Mouse (Mus musculus) hindbrain, embryonic 11.5 days (tissue): ENCODE measurements around the gene Morf4l1. TPM values are rescaled to one million over a fixed set of nuclear protein-coding genes. Genes with fewer than 3 reads are reported as not detected.

ENCODE experiments used
- ATAC-seq: fragments of 200-750 bp; cut with Nextera tagmentation; 2 replicates; pipeline ENCODE4 v1.8.0; 2017; ENCODE audit warnings: mild to moderate bottlenecking, moderate TSS enrichment, moderate library complexity; ENCODE audit not compliant: low FRiP score
- DNase-seq: peaks from one replicate; pipeline ENCODE4 v3.0.0-alpha.2; 2015; ENCODE audit warnings: low spot score
- H3K27ac ChIP-seq: fragments of 300-500 bp; sonication (generic); 2 replicates; pipeline ENCODE4 v1.5.1; 2014; ENCODE audit warnings: mild to moderate bottlenecking, low read depth, low read length
- H3K27me3 ChIP-seq: fragments of 300-500 bp; sonication (generic); 2 replicates; pipeline ENCODE4 v1.6.1; 2014; ENCODE audit warnings: mild to moderate bottlenecking, low read length, moderate library complexity, mixed read lengths; ENCODE audit not compliant: control insufficient read depth, insufficient read depth
- H3K36me3 ChIP-seq: fragments of 300-500 bp; sonication (generic); 2 replicates; pipeline ENCODE4 v1.6.1; 2014; ENCODE audit warnings: mild to moderate bottlenecking, low read length, moderate library complexity, mixed read lengths; ENCODE audit not compliant: control insufficient read depth, insufficient read depth
- H3K4me1 ChIP-seq: fragments of 300-500 bp; sonication (generic); replicated peaks from 2 replicates; pipeline ENCODE4 v1.6.1; 2014; ENCODE audit warnings: low read length, mixed read lengths; ENCODE audit not compliant: control insufficient read depth, insufficient read depth
- H3K4me2 ChIP-seq: fragments of 300-500 bp; sonication (generic); replicated peaks from 2 replicates; pipeline ENCODE4 v1.6.1; 2014; ENCODE audit warnings: mild to moderate bottlenecking, low read depth, low read length
- H3K4me3 ChIP-seq: fragments of 300-500 bp; sonication (generic); 2 replicates; pipeline ENCODE4 v1.5.1; 2014; ENCODE audit warnings: low read depth, low read length
- H3K9ac ChIP-seq: fragments of 300-500 bp; sonication (generic); 2 replicates; pipeline ENCODE4 v1.6.1; 2014; ENCODE audit warnings: low read depth, low read length
- H3K9me3 ChIP-seq: fragments of 300-500 bp; sonication (generic); 2 replicates; pipeline ENCODE4 v1.6.1; 2016; ENCODE audit warnings: low read length; ENCODE audit not compliant: control insufficient read depth
- WGBS: fragments of 180-500 bp; shearing (Covaris S2); extraction: QIAGEN DNeasy Blood & Tissue Kit; methylation state at CpG from one replicate; pipeline ENCODE4 v1.1.7; 2014; 5-methylcytosine and 5-hydroxymethylcytosine counted together
- polyA plus RNA-seq: library from polyadenylated mRNA; unstranded; fragments of >200 nt; fragmentation: Nextera tagmentation; extraction: Ambion mirVana; gene quantifications from 2 replicates; pipeline ENCODE4 v1.2.1, GENCODE M21; 2014

Morf4l1 gene
- polyA plus RNA-seq: 533 and 557 TPM in 2 replicates

DNA sequence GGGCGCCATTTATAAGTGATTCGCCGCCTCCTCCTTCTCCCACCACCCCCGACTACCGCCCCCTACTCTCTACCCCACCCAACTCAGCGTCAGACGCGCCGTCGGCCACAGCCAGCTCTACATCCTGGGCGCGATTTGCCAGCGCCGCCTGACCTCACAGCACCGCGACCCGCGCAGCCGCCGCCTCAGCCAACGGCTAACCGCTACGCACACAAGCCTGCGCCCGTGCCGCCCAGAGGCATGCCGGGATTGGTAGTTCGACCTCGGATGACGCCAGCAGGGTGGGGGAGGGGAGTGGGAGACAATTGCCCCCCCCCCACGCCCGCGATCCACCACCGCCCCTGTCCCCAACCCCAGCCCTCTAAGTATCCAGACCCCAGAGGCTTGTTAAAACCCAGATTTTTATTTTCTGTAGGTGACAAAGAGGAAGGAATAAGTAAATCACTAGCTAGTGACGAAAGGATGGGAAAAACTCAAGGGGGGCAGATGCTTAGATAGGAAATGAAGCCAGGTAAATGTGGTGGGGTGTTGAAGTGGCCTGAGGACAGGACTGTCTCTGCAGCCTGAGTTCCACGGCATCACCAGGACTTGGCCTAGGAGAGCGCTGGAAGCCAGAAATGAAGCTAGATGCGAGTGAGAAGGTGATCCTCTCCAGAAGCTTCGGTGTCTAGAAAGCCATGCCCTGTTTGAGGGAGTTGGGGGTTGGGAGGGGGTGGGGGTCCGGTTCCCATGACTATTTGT is at the start of gene Morf4l1:
Morf4l1 (minus strand) TSS at position 208 of the 741 bp plus-strand sequence.
- Histone ChIP-seq H3K27me3 (no peaks in the 10 kb centered on the region), H3K9me3 (no peaks in the 10 kb centered on the region), H3K4me1 (no peaks in the 10 kb centered on the region), H3K4me3 (peak within 1 kb of the TSS; percentile 94), H3K36me3 (no peaks in the 10 kb centered on the region), H3K4me2 (peak within 1 kb of the TSS; percentile 72), H3K27ac (peak within 1 kb of the TSS; percentile 93), H3K9ac (peak within 1 kb of the TSS; percentile 99)
- DNase-seq (peak; percentile 95), ATAC-seq (peak; percentile 98)
- WGBS: 1% methylated on average over 39 of the region's 40 CpGs

- Histone ChIP-seq H3K27ac (peak overlapping the region; percentile 54; the same call in 1 of the 2 replicates), H3K4me1 (0 out of 2 replicates have a peak, but pooled peaks cover 2% of the 10 kb centered on the region), H3K4me3 (peak overlapping the region; percentile 69), H3K36me3 (no peaks in the 10 kb centered on the region), H3K4me2 (peak overlapping the region; percentile 89), H3K9ac (peak overlapping the region; percentile 77), H3K27me3 (no peaks in the 10 kb centered on the region), H3K9me3 (no peaks in the 10 kb centered on the region)
- WGBS: under 1% methylated on average over 18 of the region's 18 CpGs
- DNase-seq (peak; percentile 68), ATAC-seq (peak; percentile 56)
These were observed 49.1 kb upstream of the Morf4l1 start for GRCm38 (mm10) chr9:90163749-90164095.

DNA sequence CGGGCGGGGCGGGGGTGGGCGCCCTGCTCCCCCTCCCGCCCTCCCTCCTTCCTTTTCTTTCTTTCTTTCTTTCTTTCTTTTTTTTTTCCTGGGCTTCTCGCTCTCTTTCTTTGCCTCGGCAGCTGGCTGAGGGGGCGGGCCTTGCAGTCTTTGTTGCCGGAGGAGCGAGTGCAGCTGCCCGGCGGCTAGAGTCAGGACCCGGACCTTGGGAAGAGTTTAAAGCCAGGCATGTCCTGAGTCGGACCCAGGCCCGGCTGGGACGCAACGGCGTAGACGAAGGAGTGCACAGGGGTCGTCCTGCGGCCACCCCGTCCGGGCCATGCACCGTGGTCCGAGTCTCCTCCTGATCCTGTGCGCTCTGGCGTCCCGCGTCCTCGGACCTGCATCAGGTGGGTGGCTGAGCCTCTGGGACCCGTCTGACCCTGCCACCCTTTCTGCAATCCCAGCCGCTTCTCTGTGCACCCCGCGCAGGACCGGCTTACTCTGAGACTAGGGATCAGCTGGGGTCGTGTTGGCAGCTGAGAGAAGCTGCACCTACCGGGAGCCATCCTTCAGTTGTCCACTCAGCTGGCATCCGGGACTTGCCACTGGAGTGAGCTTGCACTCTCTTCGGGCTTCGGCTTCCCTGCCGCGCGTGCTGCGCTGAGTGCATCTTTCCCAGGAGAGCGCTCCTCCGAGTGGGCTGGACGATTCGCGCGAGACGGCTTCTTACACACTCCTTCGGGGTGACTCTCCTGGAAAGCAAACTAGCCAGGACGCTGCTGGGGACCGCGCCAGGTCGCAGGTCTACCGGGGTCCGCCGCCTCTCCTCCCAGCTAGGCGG is 48.6 kb upstream of the Morf4l1 start, which contains the start of gene Adamts7:
Adamts7 (plus strand) TSS at position 144 of the 823 bp plus-strand sequence.
- H3K4me3 ChIP-seq: peak within 1 kb of the TSS; percentile 69
- WGBS: under 1% methylated on average over 54 of the region's 60 CpGs
- DNase-seq: peak; percentile 76
- H3K4me1 ChIP-seq: 0 out of 2 replicates have a peak, but pooled peaks cover 2% of the 10 kb centered on the region
- H3K9ac ChIP-seq: peak within 1 kb of the TSS; percentile 77
- no peaks in the 10 kb centered on the region for H3K27me3 ChIP-seq
- H3K27ac ChIP-seq: peak within 1 kb of the TSS; percentile 54
- no peaks in the 10 kb centered on the region for H3K36me3 ChIP-seq
- ATAC-seq: peak; percentile 83
- no peaks in the 10 kb centered on the region for H3K9me3 ChIP-seq
- H3K4me2 ChIP-seq: peak within 1 kb of the TSS; percentile 89

DNA sequence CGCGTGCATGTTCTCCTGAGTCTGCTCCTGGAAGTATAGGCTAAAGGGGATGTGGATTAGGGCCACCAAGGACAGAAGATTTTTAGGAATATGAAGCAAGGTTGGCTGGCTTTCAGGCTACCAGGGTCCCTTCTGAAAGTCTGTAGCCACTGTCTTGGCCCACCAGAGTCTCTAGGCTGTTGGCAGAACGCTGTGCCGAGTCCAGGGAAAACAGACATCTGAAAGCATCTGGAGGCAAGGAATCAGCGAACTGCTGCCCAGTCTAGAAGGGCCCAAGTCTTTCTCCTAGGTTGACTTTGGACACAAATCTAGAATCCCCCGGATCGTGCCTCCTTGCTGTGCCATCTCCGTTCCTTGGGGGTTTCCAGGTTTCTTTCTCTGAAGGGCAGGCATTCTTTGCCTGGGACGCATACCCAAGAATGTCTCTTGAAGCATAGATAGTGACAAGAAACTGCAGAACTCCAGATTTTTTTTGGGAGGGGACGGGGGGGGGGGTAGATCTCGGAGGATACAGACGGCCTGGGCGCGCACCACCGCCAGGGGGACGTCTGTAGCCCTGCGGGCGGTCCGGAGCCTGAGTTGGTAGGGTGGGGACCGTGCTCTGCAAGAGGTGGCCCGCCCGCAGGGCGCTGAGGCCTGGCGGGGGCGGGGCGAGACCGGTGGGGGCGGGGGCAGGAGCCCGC is 47.8 kb upstream of the Morf4l1 start:
- Histone ChIP-seq H3K4me2 (peak overlapping the region; percentile 89), H3K4me3 (peak overlapping the region; percentile 69), H3K27ac (peak overlapping the region; percentile 54; the same call in 1 of the 2 replicates), H3K36me3 (no peaks in the 10 kb centered on the region), H3K9ac (peak overlapping the region; percentile 77), H3K9me3 (no peaks in the 10 kb centered on the region), H3K27me3 (no peaks in the 10 kb centered on the region), H3K4me1 (0 out of 2 replicates have a peak, but pooled peaks cover 2% of the 10 kb centered on the region)
- DNase-seq (peak; percentile 77), ATAC-seq (peak; percentile 81)
- 14% methylated on average over 20 of the region's 29 CpGs for WGBS

DNA sequence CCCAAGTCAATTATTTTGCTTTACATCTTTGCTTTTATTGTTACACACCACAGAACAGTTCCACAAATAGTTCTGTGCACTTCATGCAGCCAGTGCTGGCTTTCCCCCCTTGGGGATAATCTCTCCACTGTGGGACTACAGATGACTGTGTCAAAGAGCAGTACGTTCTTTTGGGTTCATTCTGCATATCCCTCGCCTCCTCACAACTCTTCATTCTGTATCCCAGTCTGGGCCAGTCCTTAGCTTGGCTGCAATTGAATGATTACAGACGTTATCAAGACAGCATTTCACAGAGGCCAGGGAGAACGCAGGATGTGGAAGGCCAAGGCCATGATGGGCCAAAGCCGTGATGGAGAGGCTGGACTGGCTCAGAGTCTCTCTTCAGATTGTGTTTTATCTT is 32.3 kb upstream of the Morf4l1 start:
- Histone ChIP-seq H3K27ac (no peak overlapping the region), H3K27me3 (no peaks in the 10 kb centered on the region), H3K4me2 (no peak overlapping the region), H3K4me3 (no peak overlapping the region), H3K9me3 (no peaks in the 10 kb centered on the region), H3K36me3 (no peaks in the 10 kb centered on the region), H3K9ac (no peak overlapping the region), H3K4me1 (no peaks in the 10 kb centered on the region)
- DNase-seq: no peak
- 76% methylated on average over 5 of the region's 5 CpGs for WGBS
- ATAC-seq: no peak

- DNase-seq (no peak), ATAC-seq (no peak)
- H3K9me3 ChIP-seq: no peaks in the 10 kb centered on the region
- no peak overlapping the region for H3K4me2 ChIP-seq
- WGBS: 32% methylated on average over 2 of the region's 2 CpGs
- no peaks in the 10 kb centered on the region for H3K4me1 ChIP-seq
- H3K9ac ChIP-seq: no peak overlapping the region
- no peaks in the 10 kb centered on the region for H3K27me3 ChIP-seq
- no peak overlapping the region for H3K27ac ChIP-seq
- H3K4me3 ChIP-seq: no peak overlapping the region
- H3K36me3 ChIP-seq: no peaks in the 10 kb centered on the region
These were observed 31.2 kb upstream of the Morf4l1 start for GRCm38 (mm10) chr9:90145788-90146187.

- WGBS: 100% methylated on average over 1 of the region's 1 CpGs
- H3K9me3 ChIP-seq: no peaks in the 10 kb centered on the region
- H3K4me2 ChIP-seq: no peak overlapping the region
- ATAC-seq: no peak
- H3K4me1 ChIP-seq: no peaks in the 10 kb centered on the region
- H3K27me3 ChIP-seq: no peaks in the 10 kb centered on the region
- H3K27ac ChIP-seq: no peak overlapping the region
- H3K9ac ChIP-seq: no peak overlapping the region
- H3K36me3 ChIP-seq: no peaks in the 10 kb centered on the region
- DNase-seq: no peak
- no peak overlapping the region for H3K4me3 ChIP-seq
These were observed 22.0 kb upstream of the Morf4l1 start for GRCm38 (mm10) chr9:90136678-90136965.

DNA sequence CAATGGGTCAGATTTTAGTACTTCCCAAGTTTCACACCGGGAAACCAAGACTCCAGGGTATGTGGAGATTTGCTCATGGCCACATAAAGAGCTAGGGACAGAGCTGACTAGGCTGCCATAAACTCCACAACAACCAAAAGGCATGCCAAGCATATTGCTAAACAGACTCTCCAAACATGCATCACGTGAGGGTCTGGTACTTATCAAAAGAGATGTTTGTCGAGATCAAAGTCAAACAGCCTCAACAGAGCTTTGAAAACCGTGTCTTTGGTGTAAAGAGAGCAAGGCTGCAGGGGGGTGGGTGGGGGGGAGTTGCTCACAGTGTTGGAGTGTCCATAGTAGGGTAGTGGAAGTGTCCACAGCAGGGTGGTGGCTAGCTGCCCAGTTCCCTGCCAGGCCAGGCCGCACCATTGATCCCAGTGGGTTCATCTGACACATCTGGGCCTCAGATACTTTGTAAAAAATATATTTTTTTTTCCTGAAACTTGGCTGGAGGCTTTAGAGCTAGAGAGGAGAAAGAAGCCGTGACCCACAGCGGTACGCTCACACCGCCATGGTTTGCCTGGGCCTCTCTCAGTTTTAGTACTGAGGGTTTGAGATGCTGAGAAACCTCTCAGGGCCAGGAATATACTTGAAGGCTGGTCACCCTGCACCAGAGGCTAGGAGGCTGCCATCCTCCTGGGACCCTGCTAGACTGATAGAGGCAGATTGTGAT is 21.5 kb upstream of the Morf4l1 start:
- DNase-seq (no peak), ATAC-seq (no peak)
- 82% methylated on average over 9 of the region's 9 CpGs for WGBS
- no peaks in the 10 kb centered on the region for H3K36me3 ChIP-seq
- no peak overlapping the region for H3K4me2 ChIP-seq
- no peaks in the 10 kb centered on the region for H3K27me3 ChIP-seq
- H3K9me3 ChIP-seq: no peaks in the 10 kb centered on the region
- H3K9ac ChIP-seq: no peak overlapping the region
- no peaks in the 10 kb centered on the region for H3K4me1 ChIP-seq
- no peak overlapping the region for H3K27ac ChIP-seq
- H3K4me3 ChIP-seq: no peak overlapping the region
